Mouse (Mus musculus): ENCODE data around the gene Slc11a1.
"Not testable (repeated sequence)": the region's sequence is repeated elsewhere in the genome, so short reads cannot be mapped to it uniquely, and the experiment has no call there.

Gene Slc11a1

GRCm38 (mm10) chr1:74374980-74375379 lies at the start of gene Slc11a1:
Gene Slc11a1, plus strand, starts transcription at chr1:74375195.
- no peak for DNase-seq

DNA sequence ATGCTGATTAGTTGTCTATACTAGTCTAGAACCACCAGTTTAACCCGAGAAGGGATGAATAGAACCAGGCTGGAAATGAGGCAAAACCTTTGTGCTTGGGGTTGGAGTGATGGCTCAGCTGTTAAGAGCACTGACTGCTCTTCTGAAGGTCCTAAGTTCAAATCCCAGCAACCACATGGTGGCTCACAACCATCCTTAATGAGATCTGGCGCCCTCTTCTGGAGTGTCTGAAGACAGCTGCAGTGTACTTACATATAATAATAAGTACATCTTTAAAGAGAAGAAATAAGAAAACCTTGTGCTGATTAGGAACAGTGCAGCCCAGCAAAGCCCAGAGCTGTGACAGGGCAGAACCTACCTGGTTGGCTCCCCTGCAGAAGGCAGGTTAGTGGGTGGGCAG lies 48.1 kb upstream of the Slc11a1 start:
- not testable (repeated sequence) for DNase-seq

- DNase-seq = no peak
Observed at GRCm38 (mm10) chr1:74329899-74330431, 45.0 kb upstream of the Slc11a1 start.

DNA sequence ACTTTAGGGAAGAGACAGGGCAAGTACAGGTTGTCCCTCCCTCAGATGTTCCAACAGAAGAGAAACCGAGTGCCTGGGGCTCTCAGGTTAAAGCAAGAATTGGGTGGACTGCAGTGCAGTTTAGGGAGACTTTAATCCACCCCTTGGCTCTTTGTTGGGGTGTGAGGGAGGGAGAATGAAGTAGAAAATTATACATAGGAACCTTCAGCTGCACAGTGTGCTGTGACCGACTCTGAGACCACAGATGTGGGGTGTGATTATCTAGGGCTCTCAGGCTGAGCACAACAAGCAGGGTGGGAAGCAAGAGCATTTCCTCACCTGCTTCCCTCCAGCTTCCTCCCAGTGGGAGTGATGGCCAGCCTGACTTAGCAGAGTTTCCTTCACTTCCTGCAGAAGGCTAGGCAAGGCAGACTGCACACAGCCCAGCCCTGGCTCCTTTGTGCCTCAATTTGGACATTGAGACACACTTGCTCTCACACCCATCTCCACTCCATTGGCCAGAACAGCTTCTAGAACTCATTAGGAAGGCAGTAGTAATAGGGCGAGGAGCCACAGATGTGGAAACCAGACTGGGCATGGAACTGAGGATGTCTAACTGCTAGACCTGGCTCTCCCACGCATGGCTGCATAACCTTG lies 43.8 kb upstream of the Slc11a1 start:
- peak; percentile 36 for DNase-seq

DNA sequence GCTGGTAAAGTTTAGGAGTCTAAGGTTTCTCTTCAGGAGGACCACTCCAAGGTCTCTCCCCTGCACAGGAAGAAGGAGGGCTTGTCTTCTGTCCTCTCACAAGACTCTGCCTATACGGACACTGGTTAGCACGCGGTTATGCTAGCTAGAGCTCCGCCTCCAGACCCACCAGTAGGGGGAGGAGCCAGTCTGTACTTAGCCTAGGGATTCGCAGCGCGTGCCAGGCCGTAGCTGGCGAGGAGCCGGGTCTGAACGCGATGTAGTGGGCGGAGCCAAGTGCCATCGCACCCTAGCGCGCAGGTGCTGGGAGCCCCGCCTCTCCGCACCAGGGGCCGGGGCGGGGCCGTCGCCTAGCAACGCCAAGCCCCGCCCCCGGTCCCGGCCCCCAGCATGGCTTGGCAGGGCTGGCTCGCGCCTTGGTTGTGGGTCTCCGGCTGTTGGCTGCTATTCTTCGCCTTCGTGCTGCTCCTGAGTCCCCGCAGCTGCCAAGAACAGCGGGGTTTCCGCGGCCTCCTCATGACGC lies 42.7 kb upstream of the Slc11a1 start:
- DNase-seq = peak; percentile 96

- peak; percentile 73 for DNase-seq
Observed at GRCm38 (mm10) chr1:74332930-74333329, 42.1 kb upstream of the Slc11a1 start.

- no peak for DNase-seq
Observed at GRCm38 (mm10) chr1:74334607-74335006, 40.4 kb upstream of the Slc11a1 start.

DNA sequence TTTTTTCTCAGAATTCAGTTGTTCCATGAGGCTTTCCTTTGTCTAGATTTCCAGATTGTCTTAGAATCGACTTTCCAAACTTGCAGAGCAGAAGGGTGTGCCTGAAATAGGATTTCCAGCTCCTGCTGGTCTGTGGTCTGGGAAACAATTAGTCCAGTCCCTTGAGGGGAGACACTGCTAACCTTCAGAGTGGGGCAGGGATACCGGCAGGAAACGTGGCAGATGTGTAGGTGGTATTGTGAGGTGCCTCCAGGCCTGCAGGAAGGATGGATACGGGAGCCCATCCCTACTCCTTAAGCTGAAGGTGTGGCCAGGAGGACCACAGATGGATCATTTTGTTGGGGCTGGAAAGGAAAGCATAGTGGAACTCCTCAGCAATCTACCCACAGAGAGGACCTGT lies 40.0 kb upstream of the Slc11a1 start:
- DNase-seq = peak; percentile 24

GRCm38 (mm10) chr1:74335436-74336170 lies 39.4 kb upstream of the Slc11a1 start:
- DNase-seq = peak; percentile 65

DNA sequence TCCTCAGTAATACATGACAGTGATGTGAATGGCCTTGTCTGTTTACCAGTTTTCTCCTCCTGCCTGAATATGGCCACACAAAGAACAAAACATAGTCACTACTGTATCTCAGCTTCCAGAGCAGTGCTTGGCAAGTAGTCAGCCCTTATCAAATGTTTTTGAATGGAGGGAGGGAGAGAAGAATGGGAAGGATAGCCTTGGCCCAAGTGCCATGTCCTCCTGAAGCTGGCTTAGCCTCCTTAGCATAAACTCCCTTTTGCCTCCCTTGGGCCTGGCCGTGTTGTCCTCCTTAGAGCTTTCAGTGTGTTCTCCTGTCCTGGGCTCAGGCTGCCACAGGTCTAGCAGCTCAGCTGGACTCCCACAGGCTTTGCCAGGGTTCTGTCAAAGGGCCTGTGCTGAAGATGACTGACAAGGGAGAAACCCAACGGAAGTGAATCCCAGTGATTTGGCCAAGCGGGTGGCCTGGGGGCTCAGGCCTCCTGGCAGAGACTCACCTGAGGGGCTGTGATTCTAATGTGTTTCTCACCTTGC lies 37.7 kb upstream of the Slc11a1 start:
- DNase-seq = peak; percentile 45

GRCm38 (mm10) chr1:74338013-74338412 lies 37.0 kb upstream of the Slc11a1 start:
- no peak for DNase-seq

GRCm38 (mm10) chr1:74338626-74339025 lies 36.4 kb upstream of the Slc11a1 start:
- no peak for DNase-seq

- no peak for DNase-seq
Observed at GRCm38 (mm10) chr1:74339917-74340316, 35.1 kb upstream of the Slc11a1 start.

DNA sequence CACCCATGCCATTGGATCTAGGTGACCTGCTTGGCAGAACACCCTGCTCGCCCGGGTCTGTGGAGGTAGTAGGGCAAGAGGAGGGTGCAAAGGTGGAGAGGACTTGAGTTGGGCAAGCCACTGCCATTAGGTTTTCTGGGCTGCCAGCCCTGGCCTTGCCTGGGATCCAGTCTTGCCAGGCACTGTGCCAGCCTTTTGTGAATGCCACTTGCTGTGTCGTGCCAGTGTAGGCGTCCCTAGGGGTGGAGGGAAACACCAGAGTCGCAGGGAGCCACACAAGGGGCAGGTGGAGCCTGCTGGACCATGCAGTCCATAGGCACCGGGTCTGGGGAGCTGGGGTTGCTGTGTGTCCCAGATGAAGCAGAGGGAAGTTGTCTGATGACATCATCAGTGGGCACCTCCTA lies 34.6 kb upstream of the Slc11a1 start:
- peak; percentile 43 for DNase-seq

- DNase-seq = not testable (repeated sequence)
Observed at GRCm38 (mm10) chr1:74340992-74341391, 34.0 kb upstream of the Slc11a1 start.

- no peak for DNase-seq
Observed at GRCm38 (mm10) chr1:74341898-74342297, 33.1 kb upstream of the Slc11a1 start.

DNA sequence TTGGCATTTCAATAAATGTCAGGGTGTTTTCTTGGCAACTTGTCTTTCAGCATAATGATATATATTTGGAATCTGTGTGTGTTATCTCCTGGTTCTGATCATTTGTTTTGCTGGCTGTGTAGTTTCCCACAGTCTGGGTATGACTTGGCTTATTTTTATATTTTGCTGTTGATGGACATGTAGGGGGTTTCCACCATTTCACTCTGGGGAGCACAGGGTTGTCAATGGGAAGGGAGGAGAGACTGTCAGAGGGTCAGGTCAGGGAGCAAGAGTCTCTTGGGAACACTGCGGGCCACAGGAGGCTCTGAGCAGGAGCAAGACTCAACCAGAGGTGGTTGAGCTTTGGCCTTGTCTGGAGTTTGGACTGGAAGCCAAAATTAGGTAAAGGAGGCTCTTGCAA lies 32.7 kb upstream of the Slc11a1 start:
- no peak for DNase-seq

DNA sequence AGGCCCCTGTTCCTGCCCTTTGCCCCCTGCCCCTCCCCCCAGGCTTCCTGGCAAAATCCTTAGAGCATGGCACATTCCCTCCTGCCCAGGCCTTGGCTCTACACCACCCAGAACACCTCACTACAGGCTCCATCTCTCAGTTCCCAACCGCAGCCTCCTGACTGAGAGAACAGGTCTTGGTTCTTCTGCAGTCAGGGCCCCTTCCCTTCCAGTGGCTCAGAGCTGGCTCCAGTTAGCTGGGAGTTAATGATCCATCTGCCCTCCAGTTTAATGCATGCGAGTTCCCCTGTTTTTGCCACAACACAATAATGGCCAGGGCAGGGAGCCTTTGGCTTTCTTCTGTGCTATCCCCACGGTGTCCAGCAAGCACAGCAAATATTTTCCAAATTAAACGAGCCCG lies 31.8 kb upstream of the Slc11a1 start:
- DNase-seq = no peak

DNA sequence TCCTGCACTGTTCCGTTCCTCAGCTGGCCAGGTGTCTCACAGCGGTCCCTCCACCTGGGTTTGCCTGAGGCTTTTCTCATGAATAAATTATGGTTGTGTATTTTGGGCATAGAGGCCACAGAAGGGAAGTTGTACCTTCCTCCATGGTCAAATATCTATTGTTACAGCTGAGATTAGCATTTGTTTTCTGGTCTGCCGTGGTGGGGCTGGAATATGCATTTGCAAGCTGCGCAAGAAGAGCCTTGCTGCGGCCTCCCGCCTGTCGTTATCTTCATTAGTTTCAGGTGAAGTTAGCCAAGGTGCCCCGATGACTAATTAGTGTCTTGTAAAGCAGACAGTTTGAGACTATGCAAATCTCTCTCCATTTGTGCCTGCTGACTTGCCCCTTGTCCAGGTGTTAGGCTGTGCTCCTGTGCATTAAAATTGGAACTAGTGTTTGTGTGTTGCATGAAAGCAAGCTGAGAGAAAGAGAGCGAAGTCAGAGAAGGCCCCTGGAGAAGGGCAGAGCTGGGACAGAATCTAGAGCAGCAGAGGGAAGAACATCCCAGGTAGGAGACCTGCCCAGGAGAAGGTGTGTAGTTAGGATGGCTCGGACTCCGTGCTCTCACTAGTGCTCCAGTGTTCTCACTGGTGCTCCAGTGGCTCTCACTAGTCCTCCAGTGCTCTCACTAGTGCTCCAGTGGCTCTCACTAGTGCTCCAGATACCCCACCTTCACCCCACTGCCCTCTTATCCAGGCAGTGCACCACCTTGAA lies 30.7 kb upstream of the Slc11a1 start:
- no peak for DNase-seq

GRCm38 (mm10) chr1:74351185-74351769 lies 23.7 kb upstream of the Slc11a1 start:
- DNase-seq = no peak

- DNase-seq = no peak
Observed at GRCm38 (mm10) chr1:74352532-74353096, 22.4 kb upstream of the Slc11a1 start.
